Mouse (Mus musculus) bone marrow, adult 2 months (tissue): ENCODE measurements around the gene Abcg5. TPM values are rescaled to one million over a fixed set of nuclear protein-coding genes. Genes with fewer than 3 reads are reported as not detected.

Source experiments
- H3K27ac ChIP-seq: fragments of 200-500 bp; 2 replicates; pipeline ENCODE4 v1.5.1; 2012; ENCODE audit warnings: low read depth, mild to moderate bottlenecking, control low read depth, inconsistent platforms, low read length; ENCODE audit not compliant: control insufficient read depth, poor library complexity, insufficient read depth
- H3K4me1 ChIP-seq: fragments of 200-500 bp; 2 replicates; pipeline ENCODE4 v1.6.1; 2011; ENCODE audit warnings: low read length; ENCODE audit not compliant: control insufficient read depth, insufficient read depth
- H3K4me3 ChIP-seq: fragments of 200-500 bp; replicated peaks from 2 replicates; pipeline ENCODE3; 2011; ENCODE audit warnings: mild to moderate bottlenecking, low read depth, low read length, control low read depth; ENCODE audit not compliant: control insufficient read depth
- CTCF ChIP-seq: fragments of 200-500 bp; IDR thresholded peaks from 2 replicates; pipeline ENCODE4 v1.5.1; 2011; ENCODE audit warnings: low read length, control low read depth; ENCODE audit not compliant: control insufficient read depth, insufficient read depth
- POLR2A ChIP-seq: fragments of 200-500 bp; IDR thresholded peaks from 2 replicates; pipeline ENCODE4 v1.6.1; 2011; ENCODE audit warnings: low read depth, mild to moderate bottlenecking, control low read depth, low read length, borderline replicate concordance; ENCODE audit not compliant: control insufficient read depth
- WGBS: fragments of 180-500 bp; shearing (Covaris S2); methylation state at CpG from one replicate; pipeline ENCODE4 v1.1.7; 2018; 5-methylcytosine and 5-hydroxymethylcytosine counted together
- polyA plus RNA-seq: library from polyadenylated mRNA; stranded (reverse); fragments of >200 nt; gene quantifications from 2 replicates; pipeline ENCODE4 v1.2.4, GENCODE M21; 2011; ENCODE audit warnings: low replicate concordance; ENCODE audit not compliant: missing spikeins, insufficient read depth, insufficient read length

The Abcg5 gene
- polyA plus RNA-seq, 1 experiment = 0.85 TPM

GRCm38 (mm10) chr17:84608606-84609005 lies 74.2 kb downstream of the Abcg5 start:
- WGBS = 75% methylated on average over 4 of the region's 4 CpGs
- no peak overlapping the region for H3K27ac ChIP-seq
- H3K4me3 ChIP-seq = no peak overlapping the region
- peaks cover 4% of the 10 kb centered on the region for H3K4me1 ChIP-seq
- no peak for TF ChIP-seq CTCF
- no peak for TF ChIP-seq POLR2A

Other genes starting within 250 kb of the Abcg5 start
- gene Thada, start 216.8 kb downstream of the Abcg5 start, polyA plus RNA-seq = 4.0 and 5.3 TPM in 2 replicates
- gene Plekhh2, start 171.1 kb downstream of the Abcg5 start, polyA plus RNA-seq = 2.2 TPM in 2 replicates
- gene Dync2li1, start 56.5 kb downstream of the Abcg5 start, polyA plus RNA-seq = 0.72 and 2.2 TPM in 2 replicates
- not detected in 2 replicates for gene Abcg8, start 6.7 kb downstream of the Abcg5 start, polyA plus RNA-seq
- 14.1 and 27.6 TPM in 2 replicates for gene Lrpprc, start 107.8 kb upstream of the Abcg5 start, polyA plus RNA-seq